ENCODE assay signal across 25 mouse cellular contexts in the genomic region with DNA sequence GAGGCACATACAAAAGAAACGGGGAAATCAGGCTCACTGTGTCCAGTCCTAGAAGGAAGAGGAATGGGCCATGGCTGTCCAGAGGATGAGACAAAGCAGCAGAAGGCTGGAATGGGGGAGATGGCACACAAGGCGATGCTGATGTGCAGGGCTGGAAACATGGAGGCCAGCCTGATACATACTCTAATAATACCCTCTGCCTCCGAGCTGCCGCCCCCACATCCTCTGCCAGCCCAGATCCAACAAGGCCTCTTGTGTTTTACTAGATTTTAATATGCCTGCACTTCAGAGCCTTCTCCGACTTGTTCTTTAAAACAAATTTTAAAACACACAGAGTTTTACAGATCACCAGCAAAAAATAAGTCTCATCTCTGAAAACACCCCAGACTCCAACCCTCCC. TPM values are rescaled to one million over a fixed set of nuclear protein-coding genes. Genes with fewer than 3 reads are reported as not detected.
A peak's percentile ranks its signal among the peaks of the same experiment; 100 is the strongest.
DNase-seq lines count a peak whose midpoint lies in the region; ATAC-seq and TF ChIP-seq lines count a peak whose summit lies in the region.
"Had no signal": no experiment of that assay in that cellular context is flagged by ENCODE, and none has a peak within 500 bp of the region (broad histone marks: within the 10 kb centered on the region; RNA-seq: fewer than 3 reads in every experiment).

No protein-coding gene starts in this region.

- peak overlapping the region; percentile 72; the same call in 1 of the 2 replicates for H3K27ac ChIP-seq in embryonic facial prominence, embryonic 13.5 days
- H3K27ac ChIP-seq in embryonic facial prominence, embryonic 10.5 days (replicated peaks), result no peak overlapping the region
- peak overlapping the region; percentile 72 for H3K27ac ChIP-seq in left cerebral cortex, adult 2 months
- H3K27ac ChIP-seq in midbrain, embryonic 11.5 days (ENCODE audit: low read depth, low read length), result no peak overlapping the region
- no peak overlapping the region for H3K27ac ChIP-seq in midbrain, embryonic 10.5 days (replicated peaks)
- H3K27ac ChIP-seq in embryonic facial prominence, embryonic 15.5 days (replicated peaks), result 0 out of 2 replicates have a peak overlapping the region, but pooled peaks have one; percentile 48
- H3K27ac ChIP-seq: forebrain, embryonic 12.5 days; heart, embryonic 15.5 days; hindbrain, embryonic 13.5 days; hindbrain, postnatal 0 days had no signal

- no peaks in the 10 kb centered on the region for H3K27me3 ChIP-seq in embryonic facial prominence, embryonic 13.5 days
- H3K27me3 ChIP-seq in embryonic facial prominence, embryonic 10.5 days (replicated peaks; ENCODE audit: low read depth, poor library complexity, severe bottlenecking), result no peaks in the 10 kb centered on the region
- no peaks in the 10 kb centered on the region for H3K27me3 ChIP-seq in midbrain, embryonic 11.5 days (ENCODE audit: control insufficient read depth, insufficient read depth, low read length)
- H3K27me3 ChIP-seq in midbrain, embryonic 10.5 days (ENCODE audit: low read depth, poor library complexity, severe bottlenecking), result no peaks in the 10 kb centered on the region
- H3K27me3 ChIP-seq in embryonic facial prominence, embryonic 15.5 days, result no peaks in the 10 kb centered on the region
- H3K27me3 ChIP-seq: forebrain, embryonic 12.5 days; heart, embryonic 15.5 days; hindbrain, embryonic 13.5 days had no signal

- no peaks in the 10 kb centered on the region for H3K36me3 ChIP-seq in embryonic facial prominence, embryonic 13.5 days
- H3K36me3 ChIP-seq in embryonic facial prominence, embryonic 10.5 days (replicated peaks), result no peaks in the 10 kb centered on the region
- H3K36me3 ChIP-seq in midbrain, embryonic 11.5 days (ENCODE audit: control insufficient read depth, insufficient read depth, low read length), result no peaks in the 10 kb centered on the region
- no peaks in the 10 kb centered on the region for H3K36me3 ChIP-seq in midbrain, embryonic 10.5 days
- H3K36me3 ChIP-seq in embryonic facial prominence, embryonic 15.5 days, result no peaks in the 10 kb centered on the region
- H3K36me3 ChIP-seq: forebrain, embryonic 12.5 days; G1E; heart, embryonic 15.5 days; hindbrain, embryonic 13.5 days had no signal

- H3K4me2 ChIP-seq in embryonic facial prominence, embryonic 13.5 days, result no peak overlapping the region
- H3K4me2 ChIP-seq in midbrain, embryonic 11.5 days, result no peak overlapping the region
- H3K4me2 ChIP-seq in embryonic facial prominence, embryonic 15.5 days (replicated peaks), result no peak overlapping the region
- H3K4me2 ChIP-seq: forebrain, embryonic 12.5 days; heart, embryonic 15.5 days; hindbrain, embryonic 13.5 days had no signal

- TF ChIP-seq CTCF in left cerebral cortex, adult 2 months (IDR thresholded peaks at IDR 0.05), result no peak

- H3K9ac ChIP-seq in embryonic facial prominence, embryonic 13.5 days, result no peak overlapping the region
- H3K9ac ChIP-seq in midbrain, embryonic 11.5 days (ENCODE audit: low read length), result no peak overlapping the region
- H3K9ac ChIP-seq in embryonic facial prominence, embryonic 15.5 days, result no peak overlapping the region
- H3K9ac ChIP-seq: forebrain, embryonic 12.5 days; heart, embryonic 15.5 days; hindbrain, embryonic 13.5 days had no signal

- peaks cover 59% of the 10 kb centered on the region for H3K4me1 ChIP-seq in embryonic facial prominence, embryonic 13.5 days
- H3K4me1 ChIP-seq in embryonic facial prominence, embryonic 10.5 days, result peaks cover 33% of the 10 kb centered on the region
- no peaks in the 10 kb centered on the region; the same call in 1 of the 2 replicates for H3K4me1 ChIP-seq in midbrain, embryonic 11.5 days (ENCODE audit: control insufficient read depth, insufficient read depth, low read length)
- H3K4me1 ChIP-seq in midbrain, embryonic 10.5 days, result peaks cover 13% of the 10 kb centered on the region
- peaks cover 39% of the 10 kb centered on the region for H3K4me1 ChIP-seq in embryonic facial prominence, embryonic 15.5 days
- H3K4me1 ChIP-seq: heart, embryonic 15.5 days; hindbrain, embryonic 13.5 days had no signal

- intact Hi-C loops in left cerebral cortex, adult 2 months (cut with DNase I), result loop anchor here (2.0 kb wide), 1 partner anchor 126 kb away; no protein-coding TSS in a partner anchor
- intact Hi-C loops in left cerebral cortex, postnatal 10 days (cut with DNase I), result no loop called here

- WGBS in embryonic facial prominence, embryonic 13.5 days, result 89% methylated on average over 5 of the region's 5 CpGs
- 88% methylated on average over 5 of the region's 5 CpGs for WGBS in embryonic facial prominence, embryonic 10.5 days
- WGBS in midbrain, embryonic 11.5 days, result 92% methylated on average over 5 of the region's 5 CpGs
- 89% methylated on average over 5 of the region's 5 CpGs for WGBS in midbrain, embryonic 10.5 days
- WGBS in embryonic facial prominence, embryonic 15.5 days, result 80% methylated on average over 5 of the region's 5 CpGs

- no peak overlapping the region for H3K4me3 ChIP-seq in embryonic facial prominence, embryonic 13.5 days
- no peak overlapping the region for H3K4me3 ChIP-seq in embryonic facial prominence, embryonic 10.5 days
- no peak overlapping the region for H3K4me3 ChIP-seq in left cerebral cortex, adult 2 months
- H3K4me3 ChIP-seq in midbrain, embryonic 11.5 days (ENCODE audit: low read depth, low read length), result no peak overlapping the region
- H3K4me3 ChIP-seq in midbrain, embryonic 10.5 days, result no peak overlapping the region
- no peak overlapping the region for H3K4me3 ChIP-seq in embryonic facial prominence, embryonic 15.5 days (replicated peaks)
- H3K4me3 ChIP-seq: forebrain, embryonic 12.5 days; heart, embryonic 15.5 days; hindbrain, embryonic 13.5 days had no signal

- ATAC-seq in embryonic facial prominence, embryonic 13.5 days (ENCODE audit: insufficient number of reproducible peaks, insufficient read depth, low FRiP score, low TSS enrichment, low read depth), result no peak
- ATAC-seq in midbrain, embryonic 11.5 days (ENCODE audit: low FRiP score), result no peak
- no peak for ATAC-seq in embryonic facial prominence, embryonic 15.5 days (ENCODE audit: insufficient number of reproducible peaks, low FRiP score, low TSS enrichment, low read depth)
- ATAC-seq in frontal cortex, adult (ENCODE audit: low TSS enrichment), result no peak
- ATAC-seq: CD4-positive, CD25-positive, alpha-beta regulatory T cell, adult 4 months; forebrain, embryonic 16.5 days; hindbrain, postnatal 0 days had no signal

- H3K9me3 ChIP-seq in embryonic facial prominence, embryonic 13.5 days, result no peaks in the 10 kb centered on the region
- no peaks in the 10 kb centered on the region for H3K9me3 ChIP-seq in embryonic facial prominence, embryonic 10.5 days
- H3K9me3 ChIP-seq in midbrain, embryonic 11.5 days (ENCODE audit: control insufficient read depth, low read length), result no peaks in the 10 kb centered on the region
- no peaks in the 10 kb centered on the region for H3K9me3 ChIP-seq in midbrain, embryonic 10.5 days (replicated peaks)
- no peaks in the 10 kb centered on the region for H3K9me3 ChIP-seq in embryonic facial prominence, embryonic 15.5 days (replicated peaks)
- H3K9me3 ChIP-seq: forebrain, embryonic 12.5 days; G1E; heart, embryonic 15.5 days; hindbrain, embryonic 13.5 days had no signal

- DNase-seq in embryonic facial prominence, embryonic 10.5 days (ENCODE audit: low spot score), result no peak
- DNase-seq in left cerebral cortex, adult 2 months (ENCODE audit: extremely low spot score in 1 of 2, low spot score in 2 of 2), result no peak
- no peak for DNase-seq in left cerebral cortex, postnatal 10 days (ENCODE audit: extremely low spot score in 1 of 2, low spot score in 2 of 2)
- DNase-seq in midbrain, embryonic 11.5 days (ENCODE audit: low spot score, missing footprints), result peak; percentile 31
- no peak for DNase-seq in midbrain, embryonic 10.5 days (ENCODE audit: low spot score)
- DNase-seq: adrenal gland, adult 8-10 months; B cell, adult 2 months; cerebellum, adult 18-20 months; cerebellum, adult 9-11 months; cerebellum, postnatal 36 days; gastrocnemius, postnatal 14 days; heart, postnatal 14 days had no signal

RNA-seq across cellular contexts. Expression of a gene that starts 14.2 kb away (rescaled TPM):
- polyA plus RNA-seq in embryonic facial prominence, embryonic 13.5 days (2015; fragmentation: Nextera tagmentation; extraction: Ambion mirVana), result not detected in 2 replicates
- polyA plus RNA-seq in embryonic facial prominence, embryonic 10.5 days (2016; fragmentation: Nextera tagmentation; extraction: Ambion mirVana), result not detected in 2 replicates
- total RNA-seq in left cerebral cortex, adult 2 months (2021), result not detected
- not detected for total RNA-seq in left cerebral cortex, postnatal 10 days (2021)
- not detected in 2 replicates for polyA plus RNA-seq in midbrain, embryonic 11.5 days (2014; fragmentation: Nextera tagmentation; extraction: Ambion mirVana)
- polyA plus RNA-seq in midbrain, embryonic 10.5 days (2016; fragmentation: Nextera tagmentation; extraction: Ambion mirVana), result 0.05 TPM in 1 of 2 replicates, not detected in the other
- 0.13 and 0.38 TPM in 2 replicates for polyA plus RNA-seq in embryonic facial prominence, embryonic 15.5 days (2015; fragmentation: Nextera tagmentation; extraction: Ambion mirVana)
- total RNA-seq: adrenal gland, adult 8-10 months; gastrocnemius, adult 18-20 months; gastrocnemius, postnatal 14 days; heart, postnatal 14 days; hematopoietic stem cell, adult 5-6 weeks had no signal
- polyA plus RNA-seq: CD4-positive, CD25-positive, alpha-beta regulatory T cell, adult 4 months; embryonic facial prominence, embryonic 11.5 days; forebrain, embryonic 12.5 days; forebrain, embryonic 16.5 days; G1E; heart, embryonic 15.5 days; hindbrain, embryonic 13.5 days; hindbrain, postnatal 0 days had no signal

Comparison
In these comparisons a context has a peak if more than half of its experiments do, and no peak if none do; other contexts are left out.
1. H3K27ac ChIP-seq: peak in embryonic facial prominence, embryonic 13.5 days (single experiment), left cerebral cortex, adult 2 months (single experiment) and embryonic facial prominence, embryonic 15.5 days (single experiment); none in embryonic facial prominence, embryonic 10.5 days (single experiment), midbrain, embryonic 11.5 days (single experiment) and midbrain, embryonic 10.5 days (single experiment).